Mouse (Mus musculus): Measurements from ENCODE around the gene Gtf2h3. TPM values are rescaled to one million over a fixed set of nuclear protein-coding genes. Genes with fewer than 3 reads are reported as not detected.
"Not testable (repeated sequence)": the region's sequence is repeated elsewhere in the genome, so short reads cannot be mapped to it uniquely, and the experiment has no call there.

Gtf2h3 gene
- polyA plus RNA-seq, 1 experiment from 2014 or later = 62.9 TPM

DNA sequence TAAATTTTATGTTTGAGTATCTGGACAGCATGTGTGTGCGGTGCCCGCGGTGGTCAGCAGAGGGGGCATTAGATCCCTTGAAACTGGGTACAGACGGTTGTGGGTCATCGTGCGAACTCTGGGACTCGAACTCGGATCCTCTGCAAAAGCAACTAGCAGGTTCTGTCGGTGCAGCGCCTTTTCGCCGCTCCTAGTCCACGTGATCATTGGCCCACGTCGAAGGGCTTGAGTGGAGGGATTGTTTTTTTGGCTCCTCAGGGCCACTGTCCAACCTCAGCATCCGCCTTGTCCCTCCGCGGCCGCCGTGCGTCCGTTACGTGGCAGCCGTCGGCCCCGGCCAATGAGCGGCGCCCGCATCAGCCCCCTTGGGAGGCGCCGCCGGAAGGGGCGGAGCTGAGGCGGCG is 38.6 kb upstream of the Gtf2h3 start, which contains the start of gene Tmed2:
Tmed2 (plus strand) TSS at position 313 of the 404 bp plus-strand sequence.
- peak within 1 kb of the TSS; percentile 96 for H3K4me3 ChIP-seq (replicated peaks)
- 1% methylated on average over 34 of the region's 35 CpGs for WGBS
- ATAC-seq = peak; percentile 94
- H3K4me1 ChIP-seq (replicated peaks) = peaks cover 20% of the 10 kb centered on the region
- peak within 1 kb of the TSS; percentile 84 for H3K4me2 ChIP-seq (replicated peaks)
- H3K36me3 ChIP-seq = peaks cover 20% of the 10 kb centered on the region
- no peaks in the 10 kb centered on the region for H3K9me3 ChIP-seq
- 0 out of 2 replicates have a peak, but pooled peaks cover 3% of the 10 kb centered on the region for H3K27me3 ChIP-seq
- peak within 1 kb of the TSS; percentile 80 for H3K27ac ChIP-seq
- peak within 1 kb of the TSS; percentile 87 for H3K9ac ChIP-seq (replicated peaks)

DNA sequence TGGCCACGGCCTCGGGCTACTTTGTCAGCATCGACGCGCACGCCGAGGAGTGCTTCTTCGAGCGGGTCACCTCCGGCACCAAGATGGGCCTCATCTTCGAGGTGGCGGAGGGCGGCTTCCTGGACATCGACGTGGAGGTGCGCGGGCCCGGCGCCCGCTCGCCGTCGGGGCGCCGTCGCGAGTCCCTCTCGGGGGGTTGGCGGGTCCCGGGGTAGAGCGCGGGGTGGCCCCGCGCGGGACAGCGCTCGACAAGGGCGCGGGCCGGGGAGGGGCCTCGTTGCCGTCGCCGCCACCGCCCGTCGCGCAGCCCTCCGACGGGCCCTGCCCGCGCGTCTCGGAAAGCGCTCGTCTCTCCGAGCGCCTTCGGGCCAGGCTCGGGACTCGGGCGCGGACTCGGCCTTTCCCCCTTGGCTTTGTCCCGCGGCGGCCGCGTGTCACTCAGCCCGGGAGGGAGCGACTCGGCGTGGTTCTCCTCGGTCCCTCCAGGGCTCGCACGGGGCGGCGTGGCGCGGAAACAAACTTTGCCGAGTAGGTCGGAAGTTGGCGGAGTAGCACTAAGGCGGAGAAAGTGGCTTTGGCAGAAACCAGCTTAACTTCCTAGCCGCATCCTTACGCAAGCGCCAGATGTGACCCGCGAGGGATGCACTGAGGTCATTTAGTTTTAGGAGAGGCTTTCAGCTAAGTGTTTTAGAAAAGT is 37.9 kb upstream of the Gtf2h3 start:
- peak overlapping the region; percentile 84 for H3K4me2 ChIP-seq (replicated peaks)
- 0 out of 2 replicates have a peak, but pooled peaks cover 3% of the 10 kb centered on the region for H3K27me3 ChIP-seq
- ATAC-seq = peak; percentile 81
- peak overlapping the region; percentile 96 for H3K4me3 ChIP-seq (replicated peaks)
- peak overlapping the region; percentile 80 for H3K27ac ChIP-seq
- WGBS = under 1% methylated on average over 77 of the region's 89 CpGs
- H3K4me1 ChIP-seq (replicated peaks) = peaks cover 20% of the 10 kb centered on the region
- peaks cover 27% of the 10 kb centered on the region for H3K36me3 ChIP-seq
- H3K9me3 ChIP-seq = no peaks in the 10 kb centered on the region
- peak overlapping the region; percentile 87 for H3K9ac ChIP-seq (replicated peaks)

DNA sequence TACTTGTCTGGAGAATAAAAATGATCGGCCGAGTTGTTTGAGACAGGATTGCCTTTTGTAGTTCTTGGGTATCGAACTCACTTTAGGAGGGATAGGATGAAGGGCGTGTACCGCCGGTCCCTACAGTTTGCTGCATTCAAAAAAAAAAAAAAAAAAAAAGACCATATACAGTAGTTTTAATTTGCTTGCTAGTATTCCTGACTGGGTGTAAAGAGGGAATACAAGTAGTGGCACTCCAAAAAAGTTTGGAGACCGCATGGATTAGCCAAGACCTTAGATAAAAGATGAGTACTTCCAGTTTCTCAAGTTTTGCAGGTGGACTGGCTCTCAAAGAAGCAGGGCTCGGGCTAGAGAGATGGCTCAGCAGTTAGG is 37.4 kb upstream of the Gtf2h3 start:
- Histone ChIP-seq H3K27ac (peak overlapping the region; percentile 80; the same call in 1 of the 2 replicates), H3K36me3 (peaks cover 32% of the 10 kb centered on the region), H3K4me3 (replicated peaks) (peak overlapping the region; percentile 96), H3K9me3 (no peaks in the 10 kb centered on the region), H3K4me1 (replicated peaks) (peaks cover 20% of the 10 kb centered on the region), H3K27me3 (0 out of 2 replicates have a peak, but pooled peaks cover 3% of the 10 kb centered on the region), H3K9ac (replicated peaks) (peak overlapping the region; percentile 87), H3K4me2 (replicated peaks) (peak overlapping the region; percentile 84)
- no peak for ATAC-seq
- 15% methylated on average over 8 of the region's 8 CpGs for WGBS

DNA sequence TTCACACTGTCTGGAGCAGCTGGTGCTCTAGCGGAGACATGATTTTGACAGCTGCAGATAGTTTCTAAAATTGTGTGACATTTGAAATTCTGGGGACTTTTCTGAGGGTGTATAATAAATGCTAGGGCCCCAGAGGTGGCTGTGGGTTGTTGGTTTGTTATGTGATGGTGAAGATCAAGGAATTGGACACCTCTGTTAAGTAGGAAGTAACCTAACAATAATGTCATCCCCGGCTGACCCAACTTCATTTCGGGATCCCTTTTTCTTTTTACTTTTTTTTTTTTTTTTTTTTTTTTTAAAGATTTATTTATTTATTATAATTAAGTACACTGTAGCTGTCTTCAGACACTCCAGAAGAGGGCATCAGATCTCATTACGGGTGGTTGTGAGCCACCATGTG is 28.2 kb upstream of the Gtf2h3 start:
- not testable (repeated sequence) for ATAC-seq; H3K9me3 ChIP-seq; H3K4me2 ChIP-seq (replicated peaks); H3K27ac ChIP-seq; H3K27me3 ChIP-seq; H3K4me3 ChIP-seq (replicated peaks); H3K9ac ChIP-seq (replicated peaks)
- peaks cover 17% of the 10 kb centered on the region for H3K4me1 ChIP-seq (replicated peaks)
- H3K36me3 ChIP-seq = peaks cover 46% of the 10 kb centered on the region
- 93% methylated on average over 3 of the region's 4 CpGs for WGBS

DNA sequence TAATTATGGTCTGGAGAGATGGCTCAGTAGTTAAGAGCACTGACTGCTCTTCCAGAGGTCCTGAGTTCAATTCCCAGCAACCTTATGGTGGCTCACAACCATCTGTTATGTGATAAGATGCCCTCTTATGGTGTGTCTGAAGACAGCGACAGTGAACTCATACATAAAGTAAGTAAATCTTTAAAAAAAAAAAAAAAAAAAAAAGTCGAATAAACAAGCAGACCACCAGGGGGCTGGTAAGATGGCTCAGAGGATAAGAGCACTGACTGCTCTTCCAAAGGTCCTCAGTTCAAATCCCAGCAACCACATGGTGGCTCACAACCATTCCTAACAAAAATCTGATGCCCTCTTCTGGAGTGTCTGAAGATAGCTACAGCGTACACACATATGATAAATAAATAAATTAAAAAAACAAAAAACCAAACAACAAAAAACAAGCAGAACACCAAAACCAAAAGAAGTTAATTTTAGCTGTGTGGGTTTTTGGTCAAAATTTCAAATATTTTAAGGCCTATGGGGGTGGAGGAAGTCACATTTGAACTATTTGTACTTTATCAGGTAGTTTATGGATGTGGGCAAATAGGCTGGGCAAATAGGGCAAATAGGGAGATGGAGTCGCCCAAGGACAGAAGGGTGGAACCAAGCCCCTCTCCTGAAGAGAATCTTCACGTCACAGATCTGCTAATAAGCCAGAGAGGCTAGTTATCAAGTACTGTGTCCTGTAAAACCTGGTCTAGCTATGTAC is 27.4 kb upstream of the Gtf2h3 start:
- Histone ChIP-seq H3K4me3 (replicated peaks) (peak overlapping the region; percentile 88), H3K9ac (replicated peaks) (peak overlapping the region; percentile 82; the same call in 1 of the 2 replicates), H3K4me2 (replicated peaks) (peak overlapping the region; percentile 77), H3K36me3 (peaks cover 46% of the 10 kb centered on the region), H3K4me1 (replicated peaks) (peaks cover 17% of the 10 kb centered on the region)
- H3K27me3 ChIP-seq, H3K27ac ChIP-seq, ATAC-seq, H3K9me3 ChIP-seq: not testable (repeated sequence)
- WGBS = 36% methylated on average over 5 of the region's 5 CpGs

DNA sequence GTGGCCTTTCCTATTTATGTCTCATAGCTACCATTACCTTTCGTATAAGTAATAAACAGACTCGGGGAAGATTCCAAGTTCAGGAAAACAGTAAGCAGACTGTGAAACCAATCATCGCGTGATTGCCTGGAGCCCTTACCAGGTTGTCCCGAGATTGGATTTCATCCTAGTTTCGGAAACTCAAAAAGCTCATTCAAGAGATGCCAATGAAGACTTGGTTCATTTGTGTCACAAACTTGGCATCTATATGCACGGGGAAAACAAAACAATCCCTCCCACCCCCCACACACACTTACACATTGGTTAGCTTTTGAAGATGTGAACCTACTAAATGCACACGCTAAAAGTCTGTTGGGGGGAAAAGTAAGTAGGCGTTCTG is 26.9 kb upstream of the Gtf2h3 start:
- Histone ChIP-seq H3K4me1 (replicated peaks) (peaks cover 17% of the 10 kb centered on the region), H3K4me3 (replicated peaks) (peak overlapping the region; percentile 88), H3K36me3 (peaks cover 46% of the 10 kb centered on the region), H3K9ac (replicated peaks) (peak overlapping the region; percentile 82), H3K4me2 (replicated peaks) (peak overlapping the region; percentile 77), H3K27ac (peak overlapping the region; percentile 83), H3K27me3 (no peaks in the 10 kb centered on the region), H3K9me3 (no peaks in the 10 kb centered on the region)
- WGBS = 13% methylated on average over 9 of the region's 9 CpGs
- ATAC-seq = peak; percentile 32; the same call in 1 of the 2 replicates

DNA sequence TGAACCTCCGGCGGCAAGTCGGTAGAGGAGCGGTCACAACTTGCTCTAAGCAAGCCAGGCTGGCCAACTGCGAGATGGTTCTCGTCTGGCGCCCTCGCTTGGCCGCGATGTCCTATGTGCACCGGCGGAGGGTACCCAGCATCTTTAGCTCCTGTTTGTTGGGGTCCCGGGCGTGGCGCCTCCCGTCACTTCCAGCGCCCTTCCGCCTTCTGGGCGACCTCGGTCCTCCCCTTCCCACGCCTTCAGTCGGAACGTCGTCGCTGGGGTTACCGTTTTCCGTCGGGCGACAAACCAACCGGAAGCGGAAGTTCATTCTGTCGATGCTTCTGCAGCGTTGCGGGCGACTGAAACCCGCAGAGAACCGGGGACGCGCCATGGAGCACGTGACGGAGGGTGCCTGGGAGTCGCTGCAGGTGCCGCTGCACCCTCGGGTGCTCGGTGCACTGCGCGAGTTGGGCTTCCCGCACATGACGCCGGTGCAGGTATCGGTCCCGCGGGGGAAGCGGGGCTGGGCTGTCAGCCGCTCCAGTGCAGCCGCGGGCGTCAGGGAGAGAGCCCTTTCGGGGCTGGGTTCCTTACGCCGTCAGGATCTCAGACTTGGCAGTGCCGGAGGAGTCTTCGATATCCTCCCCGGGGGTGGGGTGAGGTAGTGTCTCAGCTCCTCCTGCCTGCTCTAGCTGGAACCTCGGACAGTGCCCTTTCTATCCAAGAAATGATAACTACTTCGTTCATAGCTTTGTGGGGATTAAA is 26.2 kb upstream of the Gtf2h3 start, which contains the start of gene Ddx55:
Ddx55 (plus strand) TSS at position 307 of the 750 bp plus-strand sequence.
- peak within 1 kb of the TSS; percentile 88 for H3K4me3 ChIP-seq (replicated peaks)
- peak within 1 kb of the TSS; percentile 77 for H3K4me2 ChIP-seq (replicated peaks)
- no peaks in the 10 kb centered on the region for H3K9me3 ChIP-seq
- WGBS = under 1% methylated on average over 66 of the region's 66 CpGs
- H3K9ac ChIP-seq (replicated peaks) = peak within 1 kb of the TSS; percentile 82
- H3K4me1 ChIP-seq (replicated peaks) = peaks cover 17% of the 10 kb centered on the region
- H3K36me3 ChIP-seq = peaks cover 45% of the 10 kb centered on the region
- peak within 1 kb of the TSS; percentile 83 for H3K27ac ChIP-seq
- no peaks in the 10 kb centered on the region for H3K27me3 ChIP-seq
- ATAC-seq = peak; percentile 95

DNA sequence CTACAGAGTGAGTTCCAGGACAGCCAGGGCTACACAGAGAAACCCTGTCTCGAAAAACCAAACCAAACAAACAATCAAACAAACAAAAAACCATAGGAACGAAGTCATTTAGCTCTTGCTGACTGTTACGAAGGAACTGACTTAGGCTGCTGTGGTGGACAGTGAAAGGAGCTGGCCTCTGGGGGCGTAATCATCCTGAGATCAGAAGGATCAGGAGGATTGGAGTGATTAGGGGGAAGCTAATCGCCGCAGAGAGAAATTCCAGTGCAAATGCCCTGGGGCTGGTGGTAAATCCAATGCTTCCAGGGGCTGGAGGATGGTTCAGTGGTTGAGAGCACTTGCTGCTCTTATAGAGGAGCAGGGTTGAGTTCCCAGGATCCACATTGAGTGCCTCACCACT is 25.3 kb upstream of the Gtf2h3 start:
- Histone ChIP-seq H3K27ac (no peak overlapping the region), H3K4me3 (replicated peaks) (peak overlapping the region; percentile 88), H3K4me2 (replicated peaks) (peak overlapping the region; percentile 77), H3K27me3 (no peaks in the 10 kb centered on the region), H3K9ac (replicated peaks) (peak overlapping the region; percentile 82; the same call in 1 of the 2 replicates), H3K4me1 (replicated peaks) (peaks cover 17% of the 10 kb centered on the region), H3K9me3 (no peaks in the 10 kb centered on the region), H3K36me3 (peaks cover 43% of the 10 kb centered on the region)
- no peak for ATAC-seq
- 70% methylated on average over 6 of the region's 6 CpGs for WGBS

DNA sequence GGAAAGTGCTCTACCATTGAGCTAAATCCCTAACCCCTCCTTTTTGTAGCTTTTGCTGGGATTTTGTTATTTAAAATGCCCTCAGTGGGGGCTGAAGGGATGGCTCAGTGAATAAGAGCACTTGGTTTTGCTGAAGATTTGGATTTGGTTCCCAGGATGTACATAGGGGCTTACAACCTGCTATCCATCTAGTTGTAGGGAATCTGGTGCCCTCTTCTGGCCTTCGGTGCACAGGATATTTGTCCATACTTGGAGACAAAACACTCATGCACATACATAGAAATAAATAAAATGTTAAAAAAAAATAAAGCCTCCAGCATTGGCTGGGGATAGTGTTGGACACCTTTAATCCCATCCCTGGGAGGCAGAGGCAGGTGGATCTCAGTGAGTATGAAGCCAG is 23.8 kb upstream of the Gtf2h3 start:
- Histone ChIP-seq H3K36me3 (peaks cover 56% of the 10 kb centered on the region), H3K9me3 (no peaks in the 10 kb centered on the region), H3K4me2 (replicated peaks) (no peak overlapping the region), H3K27ac (no peak overlapping the region), H3K4me3 (replicated peaks) (no peak overlapping the region), H3K9ac (replicated peaks) (no peak overlapping the region), H3K27me3 (no peaks in the 10 kb centered on the region), H3K4me1 (replicated peaks) (peaks cover 17% of the 10 kb centered on the region)
- no peak for ATAC-seq
- WGBS = 86% methylated on average over 1 of the region's 1 CpGs

DNA sequence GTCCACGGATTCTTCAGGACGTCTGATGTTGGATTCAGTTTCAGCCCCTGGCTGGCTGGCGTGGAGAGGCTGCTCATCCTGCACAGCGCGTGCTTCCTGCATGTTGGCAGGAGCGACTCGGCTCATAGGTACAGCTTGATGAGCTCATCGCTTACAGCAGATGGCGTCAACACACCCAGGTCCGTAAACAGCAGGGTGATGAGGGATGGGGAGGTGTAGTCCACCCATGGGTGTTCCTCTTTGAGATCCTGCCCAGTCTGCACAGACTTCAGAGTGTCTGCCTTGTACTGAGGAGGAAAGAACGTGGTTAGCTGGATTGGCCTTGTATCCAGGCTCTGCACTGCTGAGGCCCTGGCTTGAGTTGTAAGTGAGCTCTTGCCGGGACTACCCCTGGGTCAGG is 7.9 kb upstream of the Gtf2h3 start:
- peaks cover 99% of the 10 kb centered on the region for H3K36me3 ChIP-seq
- H3K4me1 ChIP-seq (replicated peaks) = no peaks in the 10 kb centered on the region
- 91% methylated on average over 12 of the region's 12 CpGs for WGBS
- H3K27me3 ChIP-seq = no peaks in the 10 kb centered on the region
- H3K4me2 ChIP-seq (replicated peaks) = no peak overlapping the region
- no peaks in the 10 kb centered on the region for H3K9me3 ChIP-seq
- H3K9ac ChIP-seq (replicated peaks) = no peak overlapping the region
- no peak overlapping the region for H3K4me3 ChIP-seq (replicated peaks)
- no peak overlapping the region for H3K27ac ChIP-seq
- no peak for ATAC-seq

DNA sequence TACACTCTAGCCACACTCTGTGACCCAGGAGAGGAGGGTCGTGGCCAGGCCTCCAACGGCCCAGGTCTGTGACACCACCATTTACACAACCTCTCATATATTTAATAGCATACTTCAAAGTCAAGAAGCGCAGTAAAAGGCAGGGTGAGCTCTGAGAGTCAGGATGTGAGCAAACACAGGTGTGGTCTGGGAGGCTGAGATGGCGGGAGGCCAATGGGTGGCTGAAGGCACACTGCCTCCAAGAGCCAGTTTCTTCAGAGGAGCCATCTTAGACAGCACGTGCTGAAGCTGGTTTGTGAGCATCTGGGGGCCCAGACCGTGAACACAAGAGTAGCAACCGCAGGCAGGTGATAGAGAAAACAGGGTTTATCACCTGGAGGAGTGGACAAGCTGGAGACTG is 3.5 kb upstream of the Gtf2h3 start:
- 97% methylated on average over 7 of the region's 7 CpGs for WGBS
- Histone ChIP-seq H3K36me3 (peaks cover 71% of the 10 kb centered on the region), H3K9ac (replicated peaks) (no peak overlapping the region), H3K4me3 (replicated peaks) (no peak overlapping the region), H3K27me3 (no peaks in the 10 kb centered on the region), H3K9me3 (no peaks in the 10 kb centered on the region), H3K4me1 (replicated peaks) (peaks cover 22% of the 10 kb centered on the region), H3K27ac (no peak overlapping the region), H3K4me2 (replicated peaks) (no peak overlapping the region)
- ATAC-seq = no peak

Data from midbrain, embryonic 13.5 days (tissue).